Mouse (Mus musculus) right cerebral cortex, adult 2 months (tissue): ENCODE measurements around the gene Ccl21b.
"Not testable (repeated sequence)": the region's sequence is repeated elsewhere in the genome, so short reads cannot be mapped to it uniquely, and the experiment has no call there.

Source experiments
- DNase-seq, 2 experiments: peaks; one replicate each; pipeline ENCODE4 v3.0.0; 2021 to 2022; ENCODE audit warnings: low spot score in 2 of 2

The Ccl21b gene

GRCm38 (mm10) chr4:42255467-42255866 is at the start of gene Ccl21b:
Gene Ccl21b, plus strand, starts transcription at chr4:42255767.
- not testable (repeated sequence) for DNase-seq

GRCm38 (mm10) chr4:42240339-42240738 is 15.2 kb upstream of the Ccl21b start, which contains the start of gene Gm10600:
Gene Gm10600, plus strand, starts transcription at chr4:42240639.
- DNase-seq = not testable (repeated sequence)

GRCm38 (mm10) chr4:42293967-42294366 is 38.4 kb downstream of the Ccl21b start, which contains the start of gene Gm21953:
Gene Gm21953, plus strand, starts transcription at chr4:42294267.
- not testable (repeated sequence) for DNase-seq
